Mouse (Mus musculus): ENCODE results near the gene Phox2b. TPM values are rescaled to one million over a fixed set of nuclear protein-coding genes. Genes with fewer than 3 reads are reported as not detected.

The Phox2b gene
- polyA plus RNA-seq (2015; fragmentation: Nextera tagmentation; extraction: Ambion mirVana): 0.02 and 0.06 TPM in 2 replicates

DNA sequence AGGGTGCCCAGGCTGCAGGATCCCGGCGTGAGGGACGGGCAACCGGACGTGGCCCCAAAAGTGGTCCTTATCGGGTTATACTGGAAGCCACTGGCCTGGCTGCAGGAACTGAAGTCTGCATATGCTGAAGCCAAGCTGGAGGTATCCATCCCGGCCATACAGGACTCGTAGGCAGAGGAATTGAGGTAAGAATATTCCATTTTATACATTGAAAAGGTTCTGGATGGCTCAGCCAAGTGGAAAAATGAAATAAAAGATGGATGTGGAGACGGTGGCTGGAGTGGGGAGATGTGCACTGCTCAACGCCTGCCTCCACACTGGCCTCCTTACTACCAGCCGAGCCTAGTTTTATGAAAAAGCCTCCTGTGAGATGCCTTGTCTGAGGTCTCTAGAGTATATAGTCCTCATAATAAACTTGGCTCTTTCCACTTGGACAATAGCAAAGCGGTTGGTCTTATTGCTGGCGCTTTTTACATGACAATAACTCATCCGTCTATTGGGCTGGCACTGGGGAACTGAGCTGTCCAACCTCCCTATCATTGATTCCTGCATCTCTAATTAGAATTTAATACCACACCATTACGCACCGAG, at the start of gene Phox2b:
Gene Phox2b, minus strand, starts transcription at position 569 of the 591 bp plus-strand sequence.
- no peak within 1 kb of the TSS for H3K27ac ChIP-seq (replicated peaks)
- ATAC-seq (ENCODE audit: insufficient read depth): no peak
- 2% methylated on average over 16 of the region's 16 CpGs for WGBS (ENCODE audit: insufficient replicate concordance)

DNA sequence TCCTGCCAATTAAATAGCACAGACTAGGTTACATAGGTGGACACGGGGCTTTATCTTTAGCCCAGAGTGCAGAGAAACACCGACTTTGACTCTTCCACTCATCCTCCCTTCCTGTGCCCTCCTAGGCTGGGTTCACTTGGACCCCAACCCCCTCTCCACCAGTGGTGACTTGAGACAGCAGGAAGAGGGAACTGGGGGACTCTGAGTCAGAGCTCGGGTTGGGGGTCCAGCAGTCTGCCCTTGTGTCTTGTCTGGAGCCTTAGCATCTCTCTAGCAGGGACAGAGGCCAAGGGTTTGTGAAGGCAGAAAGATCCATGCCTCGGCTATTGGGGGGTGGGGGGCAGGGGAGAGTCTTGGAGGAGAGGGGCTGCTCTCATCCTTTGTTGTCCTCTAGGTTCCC, 43.5 kb upstream of the Phox2b start:
- Histone ChIP-seq H3K27ac (replicated peaks) (no peak overlapping the region), H3K4me3 (replicated peaks) (no peak overlapping the region), H3K4me1 (replicated peaks) (no peaks in the 10 kb centered on the region), H3K27me3 (no peaks in the 10 kb centered on the region; the same call in 1 of the 2 replicates), H3K36me3 (replicated peaks) (no peaks in the 10 kb centered on the region), H3K9me3 (replicated peaks) (no peaks in the 10 kb centered on the region), H3K9ac (no peak overlapping the region), H3K4me2 (no peak overlapping the region)
- ATAC-seq (ENCODE audit: insufficient read depth): no peak
- 42% methylated on average over 4 of the region's 4 CpGs for WGBS (ENCODE audit: insufficient replicate concordance)

More for the DNA sequence above, at the start of gene Phox2b:
- Histone ChIP-seq H3K4me2 (no peak within 1 kb of the TSS), H3K27me3 (peaks cover 98% of the 10 kb centered on the region), H3K4me1 (replicated peaks) (peaks cover 4% of the 10 kb centered on the region; the same call in 1 of the 2 replicates), H3K9me3 (replicated peaks) (no peaks in the 10 kb centered on the region), H3K9ac (no peak within 1 kb of the TSS), H3K36me3 (replicated peaks) (no peaks in the 10 kb centered on the region), H3K4me3 (replicated peaks) (no peak within 1 kb of the TSS)

GRCm38 (mm10) chr5:67139052-67140015, 40.2 kb upstream of the Phox2b start:
- H3K27me3 ChIP-seq: no peaks in the 10 kb centered on the region; the same call in 1 of the 2 replicates
- H3K36me3 ChIP-seq (replicated peaks): no peaks in the 10 kb centered on the region
- no peak overlapping the region for H3K4me3 ChIP-seq (replicated peaks)
- 64% methylated on average over 25 of the region's 25 CpGs for WGBS (ENCODE audit: insufficient replicate concordance)
- no peak overlapping the region for H3K27ac ChIP-seq (replicated peaks)
- H3K4me2 ChIP-seq: no peak overlapping the region
- H3K9me3 ChIP-seq (replicated peaks): no peaks in the 10 kb centered on the region
- H3K9ac ChIP-seq: no peak overlapping the region
- no peaks in the 10 kb centered on the region for H3K4me1 ChIP-seq (replicated peaks)
- ATAC-seq (ENCODE audit: insufficient read depth): no peak

DNA sequence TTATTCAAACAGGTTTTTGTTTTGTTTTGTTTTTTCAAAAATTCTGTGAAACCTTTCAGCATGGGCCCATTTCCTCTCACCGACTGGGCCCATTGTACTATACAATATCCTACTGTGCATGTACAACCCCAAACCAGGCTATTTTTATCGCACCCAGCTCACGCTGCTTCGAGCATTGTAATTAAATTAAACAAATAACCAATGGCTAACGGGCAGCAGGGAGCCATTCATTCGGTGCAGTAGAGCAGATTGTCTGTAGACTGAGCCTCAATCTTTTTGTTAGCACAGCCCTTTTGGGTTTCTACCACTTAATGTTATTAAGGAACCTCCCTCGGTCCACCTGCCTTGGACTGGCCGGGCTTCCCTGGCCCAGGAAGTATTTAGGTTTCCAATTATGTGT, 39.5 kb upstream of the Phox2b start:
- Histone ChIP-seq H3K27me3 (no peaks in the 10 kb centered on the region; the same call in 1 of the 2 replicates), H3K9me3 (replicated peaks) (no peaks in the 10 kb centered on the region), H3K36me3 (replicated peaks) (no peaks in the 10 kb centered on the region), H3K4me1 (replicated peaks) (no peaks in the 10 kb centered on the region), H3K4me2 (no peak overlapping the region), H3K9ac (no peak overlapping the region), H3K4me3 (replicated peaks) (no peak overlapping the region), H3K27ac (replicated peaks) (no peak overlapping the region)
- WGBS (ENCODE audit: insufficient replicate concordance): 45% methylated on average over 8 of the region's 8 CpGs
- ATAC-seq (ENCODE audit: insufficient read depth): no peak

- ATAC-seq (ENCODE audit: insufficient read depth): no peak
Measured at GRCm38 (mm10) chr5:67134698-67135097, 35.6 kb upstream of the Phox2b start.

DNA sequence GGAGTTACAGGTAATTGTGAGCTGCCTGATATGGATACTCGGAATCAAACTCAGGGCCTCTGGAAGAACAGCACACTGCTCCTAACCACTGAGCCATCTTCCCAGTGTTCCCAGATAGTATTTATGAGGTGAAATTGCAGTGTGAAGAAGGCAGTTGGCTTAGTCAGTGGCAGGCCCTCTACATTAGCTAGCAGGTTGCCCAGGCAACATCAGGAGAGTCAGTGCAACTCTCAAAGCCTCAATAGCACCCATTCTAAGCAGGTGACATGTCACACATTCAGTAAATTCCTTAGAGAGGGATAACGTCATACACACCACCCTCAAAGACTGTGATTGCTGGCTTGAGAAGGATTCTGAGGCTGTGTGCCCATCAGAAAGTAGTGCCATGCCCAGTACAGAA, 32.6 kb upstream of the Phox2b start:
- no peaks in the 10 kb centered on the region for H3K36me3 ChIP-seq (replicated peaks)
- no peaks in the 10 kb centered on the region; the same call in 1 of the 2 replicates for H3K9me3 ChIP-seq (replicated peaks)
- no peaks in the 10 kb centered on the region for H3K4me1 ChIP-seq (replicated peaks)
- no peak overlapping the region for H3K9ac ChIP-seq
- WGBS (ENCODE audit: insufficient replicate concordance): 50% methylated on average over 2 of the region's 2 CpGs
- no peak overlapping the region for H3K4me3 ChIP-seq (replicated peaks)
- ATAC-seq (ENCODE audit: insufficient read depth): no peak
- H3K4me2 ChIP-seq: no peak overlapping the region
- H3K27me3 ChIP-seq: no peaks in the 10 kb centered on the region; the same call in 1 of the 2 replicates
- no peak overlapping the region for H3K27ac ChIP-seq (replicated peaks)

More at GRCm38 (mm10) chr5:67134698-67135097, 35.6 kb upstream of the Phox2b start:
- Histone ChIP-seq H3K4me3 (replicated peaks) (no peak overlapping the region), H3K36me3 (replicated peaks) (no peaks in the 10 kb centered on the region), H3K27me3 (no peaks in the 10 kb centered on the region; the same call in none of the 2 replicates), H3K4me2 (no peak overlapping the region), H3K27ac (replicated peaks) (no peak overlapping the region), H3K4me1 (replicated peaks) (no peaks in the 10 kb centered on the region), H3K9ac (no peak overlapping the region), H3K9me3 (replicated peaks) (no peaks in the 10 kb centered on the region; the same call in 1 of the 2 replicates)
- WGBS (ENCODE audit: insufficient replicate concordance): 37% methylated on average over 6 of the region's 6 CpGs

DNA sequence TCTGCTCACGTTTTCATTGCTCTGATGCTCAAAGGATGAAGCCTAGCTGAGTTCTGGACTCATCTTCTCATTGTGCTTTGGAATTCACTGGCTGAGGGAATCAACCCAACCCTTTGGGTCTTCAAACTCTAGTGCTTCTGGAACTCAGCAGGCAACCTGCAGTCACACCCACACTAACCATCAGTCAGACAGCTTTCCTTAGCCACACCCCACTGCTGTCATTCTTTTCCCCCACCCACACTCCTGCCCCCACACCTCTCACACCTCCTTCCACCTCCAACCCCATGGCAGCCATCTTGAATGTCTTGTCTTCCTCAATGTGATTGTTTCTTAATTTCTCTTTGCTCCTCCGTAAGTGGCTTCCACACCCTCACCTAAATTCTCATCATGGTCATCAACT, 7.2 kb upstream of the Phox2b start:
- Histone ChIP-seq H3K36me3 (replicated peaks) (no peaks in the 10 kb centered on the region), H3K4me1 (replicated peaks) (no peaks in the 10 kb centered on the region), H3K9ac (no peak overlapping the region), H3K4me2 (no peak overlapping the region), H3K27ac (replicated peaks) (no peak overlapping the region), H3K27me3 (peaks cover 52% of the 10 kb centered on the region), H3K9me3 (replicated peaks) (no peaks in the 10 kb centered on the region), H3K4me3 (replicated peaks) (no peak overlapping the region)
- 53% methylated on average over 2 of the region's 2 CpGs for WGBS (ENCODE audit: insufficient replicate concordance)
- ATAC-seq (ENCODE audit: insufficient read depth): no peak

DNA sequence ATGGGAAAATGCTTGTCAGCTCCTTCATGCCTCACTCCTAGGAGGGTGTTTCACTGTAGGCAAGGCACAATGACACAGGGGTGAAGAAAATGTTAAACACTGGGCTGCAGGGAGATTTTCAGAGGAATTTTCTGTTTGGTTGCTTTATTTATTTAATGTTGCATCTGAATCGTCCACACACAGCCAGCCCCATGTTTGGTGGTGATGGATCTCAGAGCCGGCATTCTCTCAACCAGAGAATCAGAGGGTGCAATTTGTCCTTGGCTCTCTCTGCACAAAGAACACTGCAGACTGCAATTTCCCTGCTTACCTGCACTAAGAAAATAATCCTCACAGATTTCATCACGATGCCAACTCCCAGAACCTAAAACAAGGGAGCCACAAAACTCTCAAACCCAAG, 3.9 kb upstream of the Phox2b start:
- Histone ChIP-seq H3K4me1 (replicated peaks) (no peaks in the 10 kb centered on the region), H3K4me2 (no peak overlapping the region), H3K9me3 (replicated peaks) (no peaks in the 10 kb centered on the region), H3K27ac (replicated peaks) (no peak overlapping the region), H3K4me3 (replicated peaks) (no peak overlapping the region), H3K27me3 (peaks cover 84% of the 10 kb centered on the region), H3K36me3 (replicated peaks) (no peaks in the 10 kb centered on the region), H3K9ac (no peak overlapping the region)
- no peak for ATAC-seq (ENCODE audit: insufficient read depth)
- 13% methylated on average over 3 of the region's 3 CpGs for WGBS (ENCODE audit: insufficient replicate concordance)

GRCm38 (mm10) chr5:67101793-67102600, 2.9 kb upstream of the Phox2b start:
- H3K36me3 ChIP-seq (replicated peaks): no peaks in the 10 kb centered on the region
- H3K4me2 ChIP-seq: no peak overlapping the region
- WGBS (ENCODE audit: insufficient replicate concordance): 4% methylated on average over 28 of the region's 28 CpGs
- H3K4me1 ChIP-seq (replicated peaks): no peaks in the 10 kb centered on the region
- no peak overlapping the region for H3K27ac ChIP-seq (replicated peaks)
- no peak for ATAC-seq (ENCODE audit: insufficient read depth)
- no peak overlapping the region for H3K4me3 ChIP-seq (replicated peaks)
- no peaks in the 10 kb centered on the region for H3K9me3 ChIP-seq (replicated peaks)
- H3K27me3 ChIP-seq: peaks cover 94% of the 10 kb centered on the region
- no peak overlapping the region for H3K9ac ChIP-seq

GRCm38 (mm10) chr5:67101395-67101760, 2.3 kb upstream of the Phox2b start:
- WGBS (ENCODE audit: insufficient replicate concordance): 1% methylated on average over 9 of the region's 9 CpGs
- Histone ChIP-seq H3K27ac (replicated peaks) (no peak overlapping the region), H3K4me1 (replicated peaks) (no peaks in the 10 kb centered on the region), H3K27me3 (peaks cover 96% of the 10 kb centered on the region), H3K4me2 (no peak overlapping the region), H3K9me3 (replicated peaks) (no peaks in the 10 kb centered on the region), H3K9ac (no peak overlapping the region), H3K4me3 (replicated peaks) (no peak overlapping the region), H3K36me3 (replicated peaks) (no peaks in the 10 kb centered on the region)
- no peak for ATAC-seq (ENCODE audit: insufficient read depth)
